Mouse (Mus musculus): ENCODE measurements around the gene Plagl1. TPM values are rescaled to one million over a fixed set of nuclear protein-coding genes. Genes with fewer than 3 reads are reported as not detected.

Plagl1 gene
- total RNA-seq, 2 experiments from 2014 or later: 0.92 to 0.98 TPM

Other genes with a start within 250 kb of the Plagl1 start
- gene Utrn, start 191.1 kb upstream of the Plagl1 start, total RNA-seq (2015): 50.0 and 52.5 TPM in 2 replicates
- gene Utrn, start 191.1 kb upstream of the Plagl1 start, total RNA-seq (2017): 36.1 and 42.4 TPM in 2 replicates
- gene Stx11, start 96.2 kb upstream of the Plagl1 start, total RNA-seq (2015): 41.9 and 44.6 TPM in 2 replicates
- gene Stx11, start 96.2 kb upstream of the Plagl1 start, total RNA-seq (2017): 36.0 and 46.8 TPM in 2 replicates
- 14.0 and 17.0 TPM in 2 replicates for gene Sf3b5, start 55.2 kb upstream of the Plagl1 start, total RNA-seq (2015)
- 15.4 and 15.8 TPM in 2 replicates for gene Sf3b5, start 55.2 kb upstream of the Plagl1 start, total RNA-seq (2017)
- not detected in 2 replicates for gene Zc2hc1b, start 117.5 kb downstream of the Plagl1 start, total RNA-seq (2015)
- gene Zc2hc1b, start 117.5 kb downstream of the Plagl1 start, total RNA-seq (2017): not detected in 2 replicates
- 39.0 and 45.8 TPM in 2 replicates for gene Ltv1, start 132.7 kb downstream of the Plagl1 start, total RNA-seq (2015)
- 34.6 and 42.4 TPM in 2 replicates for gene Ltv1, start 132.7 kb downstream of the Plagl1 start, total RNA-seq (2017)